Mouse (Mus musculus) heart, embryonic 10.5 days (tissue): ENCODE results near the gene Lsm7. TPM values are rescaled to one million over a fixed set of nuclear protein-coding genes. Genes with fewer than 3 reads are reported as not detected.

Experiments
- DNase-seq: peaks from one replicate; pipeline ENCODE4 v3.0.0-alpha.2; 2017; ENCODE audit warnings: low spot score
- H3K27ac ChIP-seq: fragments of 300-500 bp; sonication (generic); 2 replicates; pipeline ENCODE4 v1.5.1; 2016; ENCODE audit warnings: mild to moderate bottlenecking
- H3K27me3 ChIP-seq: fragments of 300-500 bp; sonication (generic); 2 replicates; pipeline ENCODE4 v1.6.1; 2016; ENCODE audit warnings: mild to moderate bottlenecking; ENCODE audit not compliant: poor library complexity, insufficient read depth, severe bottlenecking
- H3K36me3 ChIP-seq: fragments of 300-500 bp; sonication (generic); 2 replicates; pipeline ENCODE4 v1.6.1; 2016; ENCODE audit warnings: mild to moderate bottlenecking, moderate library complexity
- H3K4me1 ChIP-seq: fragments of 300-500 bp; sonication (generic); 2 replicates; pipeline ENCODE4 v1.6.1; 2016; ENCODE audit warnings: mild to moderate bottlenecking
- H3K4me3 ChIP-seq: fragments of 300-500 bp; sonication (generic); 2 replicates; pipeline ENCODE4 v1.5.1; 2016; ENCODE audit warnings: mild to moderate bottlenecking, moderate library complexity
- H3K9me3 ChIP-seq: fragments of 300-500 bp; sonication (generic); 2 replicates; pipeline ENCODE4 v1.6.1; 2016; ENCODE audit warnings: mild to moderate bottlenecking, moderate library complexity
- WGBS: fragments of 180-500 bp; shearing (Covaris S2); methylation state at CpG from one replicate; pipeline ENCODE4 v1.1.7; 2016; 5-methylcytosine and 5-hydroxymethylcytosine counted together
- polyA plus RNA-seq: library from polyadenylated mRNA; unstranded; fragments of >200 nt; fragmentation: Nextera tagmentation; extraction: Ambion mirVana; gene quantifications from 2 replicates; pipeline ENCODE4 v1.2.1, GENCODE M21; 2016

The Lsm7 gene
- polyA plus RNA-seq, 1 experiment from 2014 or later: 266 TPM

DNA sequence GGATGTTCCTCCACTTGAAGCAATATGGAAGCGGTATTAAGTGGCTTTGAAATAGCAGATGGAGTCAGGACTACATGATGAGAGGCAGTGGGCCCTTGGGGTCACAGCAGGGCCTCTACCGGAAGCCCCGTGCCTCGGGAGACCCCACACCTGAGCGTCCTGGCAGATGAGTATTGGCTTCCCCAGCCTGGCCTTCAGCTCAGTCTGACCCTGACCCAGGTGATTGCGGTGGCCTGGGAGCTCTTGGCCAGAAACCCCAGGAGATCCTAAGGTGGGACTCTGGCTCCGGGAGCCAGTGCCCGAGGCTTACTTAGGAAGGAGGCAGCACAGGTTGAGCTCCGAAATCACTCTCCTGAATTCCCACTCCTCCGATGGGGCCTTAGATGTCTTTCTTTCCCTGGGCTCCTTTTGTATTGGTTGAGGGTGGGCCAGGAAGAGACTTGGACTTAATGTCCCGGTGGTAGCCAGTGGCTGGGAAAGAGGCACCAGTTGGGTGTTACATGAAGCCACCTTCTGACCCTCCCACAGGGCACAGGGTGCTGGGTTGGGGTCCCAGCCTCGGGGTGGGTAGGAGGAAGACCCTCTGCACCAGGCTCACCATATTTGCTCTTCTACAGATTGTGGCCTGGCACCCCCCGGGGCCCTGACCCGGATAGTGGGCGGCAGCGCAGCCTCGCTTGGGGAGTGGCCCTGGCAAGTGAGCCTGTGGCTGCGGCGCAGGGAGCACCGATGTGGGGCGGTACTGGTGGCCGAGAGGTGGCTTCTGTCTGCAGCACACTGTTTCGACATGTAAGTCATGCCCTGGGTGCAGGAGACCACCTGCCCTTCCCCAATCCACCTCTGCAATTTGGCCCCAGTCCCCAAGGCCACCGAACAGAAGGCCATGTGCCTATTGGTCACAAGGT, 41.8 kb upstream of the Lsm7 start:
- H3K4me3 ChIP-seq: no peak overlapping the region
- WGBS: 60% methylated on average over 24 of the region's 24 CpGs
- peaks cover 34% of the 10 kb centered on the region for H3K4me1 ChIP-seq
- 0 out of 2 replicates have a peak, but pooled peaks cover 6% of the 10 kb centered on the region for H3K9me3 ChIP-seq
- peaks cover 16% of the 10 kb centered on the region for H3K36me3 ChIP-seq
- DNase-seq: no peak
- H3K27ac ChIP-seq: no peak overlapping the region
- peaks cover 13% of the 10 kb centered on the region for H3K27me3 ChIP-seq

DNA sequence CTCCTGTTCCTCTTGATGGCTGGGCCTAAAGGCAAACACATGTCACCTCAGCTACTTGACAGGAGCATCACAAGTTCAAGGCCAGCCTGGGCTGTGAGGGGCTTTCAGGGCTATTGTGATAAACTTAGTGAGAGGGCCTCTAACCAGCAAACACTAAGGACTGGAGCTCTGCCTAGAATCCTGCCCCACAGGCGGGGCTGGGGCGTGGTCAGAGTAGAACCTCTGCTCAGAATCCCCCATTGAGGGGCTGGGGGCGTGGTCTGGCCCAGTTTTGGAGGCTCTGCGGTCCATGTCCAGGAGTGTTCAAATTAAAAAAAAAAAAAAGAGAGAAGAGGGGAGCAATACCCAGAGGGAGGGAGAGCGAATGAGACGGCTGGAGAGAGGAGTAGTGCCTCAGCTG, 40.7 kb upstream of the Lsm7 start:
- Histone ChIP-seq H3K36me3 (peaks cover 12% of the 10 kb centered on the region), H3K4me3 (no peak overlapping the region), H3K27ac (no peak overlapping the region), H3K9me3 (0 out of 2 replicates have a peak, but pooled peaks cover 6% of the 10 kb centered on the region), H3K27me3 (peaks cover 17% of the 10 kb centered on the region), H3K4me1 (peaks cover 31% of the 10 kb centered on the region)
- DNase-seq: no peak
- 73% methylated on average over 6 of the region's 6 CpGs for WGBS

DNA sequence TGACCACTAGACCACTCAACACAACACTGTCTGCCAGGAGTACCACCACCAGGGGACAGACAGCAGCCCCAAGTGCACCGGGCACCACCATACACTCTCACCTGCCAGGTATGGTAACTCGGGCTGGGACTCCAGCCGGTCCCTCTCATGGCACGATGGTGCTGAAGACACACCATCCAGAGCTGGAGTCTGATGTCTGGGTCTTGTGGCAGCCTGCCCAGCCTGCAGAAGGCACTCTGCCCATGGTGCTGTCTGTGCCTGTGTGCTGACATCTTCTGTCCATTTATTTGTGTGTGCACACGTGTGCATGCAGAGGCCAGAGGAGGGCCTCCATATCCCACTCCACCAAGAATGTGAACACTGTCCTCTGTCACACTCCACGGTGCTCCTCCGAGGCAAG, 40.1 kb upstream of the Lsm7 start:
- 83% methylated on average over 7 of the region's 7 CpGs for WGBS
- Histone ChIP-seq H3K9me3 (0 out of 2 replicates have a peak, but pooled peaks cover 6% of the 10 kb centered on the region), H3K4me1 (peaks cover 30% of the 10 kb centered on the region)

DNA sequence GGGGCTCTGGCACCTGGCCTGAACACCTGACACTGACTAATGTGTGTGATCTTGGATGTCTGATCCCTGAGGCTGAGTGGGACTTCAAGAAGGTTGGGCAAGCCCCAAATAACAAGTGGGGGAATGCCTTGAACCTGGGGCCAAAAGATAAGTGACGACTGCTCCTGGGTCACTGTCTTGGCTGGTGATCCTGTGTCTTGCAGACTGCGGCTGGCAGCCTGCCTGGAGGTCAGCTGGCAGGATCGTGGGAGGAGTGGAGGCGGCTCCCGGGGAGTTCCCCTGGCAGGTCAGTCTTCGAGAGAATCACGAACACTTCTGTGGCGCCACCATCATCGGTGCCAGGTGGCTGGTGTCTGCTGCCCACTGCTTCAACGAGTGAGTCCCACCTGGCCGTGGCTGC, 32.2 kb upstream of the Lsm7 start:
- H3K4me3 ChIP-seq: no peak overlapping the region
- peaks cover 40% of the 10 kb centered on the region for H3K27me3 ChIP-seq
- peaks cover 3% of the 10 kb centered on the region; the same call in 1 of the 2 replicates for H3K4me1 ChIP-seq
- no peak for DNase-seq
- WGBS: 67% methylated on average over 11 of the region's 11 CpGs
- H3K9me3 ChIP-seq: no peaks in the 10 kb centered on the region
- H3K36me3 ChIP-seq: no peaks in the 10 kb centered on the region
- no peak overlapping the region for H3K27ac ChIP-seq

More for the DNA sequence above, 40.1 kb upstream of the Lsm7 start:
- peaks cover 12% of the 10 kb centered on the region for H3K36me3 ChIP-seq
- peaks cover 23% of the 10 kb centered on the region for H3K27me3 ChIP-seq
- H3K27ac ChIP-seq: no peak overlapping the region
- no peak overlapping the region for H3K4me3 ChIP-seq
- DNase-seq: no peak

DNA sequence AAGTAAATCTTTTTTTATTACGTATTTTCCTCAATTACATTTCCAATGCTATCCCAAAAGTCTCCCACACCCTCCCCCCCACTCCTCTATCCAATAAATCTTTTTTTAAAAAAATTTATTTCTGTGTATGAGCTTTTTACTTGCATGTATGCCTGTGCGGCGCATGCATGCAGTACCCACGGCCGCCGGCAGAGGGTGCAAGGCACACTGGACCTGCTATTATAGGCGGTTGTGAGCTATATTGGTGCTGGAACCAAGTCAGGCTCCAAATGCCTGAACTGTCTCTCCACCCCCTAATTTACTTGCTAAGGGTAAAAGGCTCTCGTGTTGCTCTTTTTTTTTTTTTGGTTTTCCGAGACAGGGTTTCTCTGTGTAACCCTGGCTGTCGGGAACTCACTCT, 26.3 kb upstream of the Lsm7 start:
- Histone ChIP-seq H3K4me3 (no peak overlapping the region), H3K27me3 (peaks cover 8% of the 10 kb centered on the region; the same call in 1 of the 2 replicates), H3K27ac (no peak overlapping the region), H3K4me1 (peaks cover 16% of the 10 kb centered on the region), H3K9me3 (no peaks in the 10 kb centered on the region), H3K36me3 (no peaks in the 10 kb centered on the region)
- 23% methylated on average over 10 of the region's 10 CpGs for WGBS
- no peak for DNase-seq

DNA sequence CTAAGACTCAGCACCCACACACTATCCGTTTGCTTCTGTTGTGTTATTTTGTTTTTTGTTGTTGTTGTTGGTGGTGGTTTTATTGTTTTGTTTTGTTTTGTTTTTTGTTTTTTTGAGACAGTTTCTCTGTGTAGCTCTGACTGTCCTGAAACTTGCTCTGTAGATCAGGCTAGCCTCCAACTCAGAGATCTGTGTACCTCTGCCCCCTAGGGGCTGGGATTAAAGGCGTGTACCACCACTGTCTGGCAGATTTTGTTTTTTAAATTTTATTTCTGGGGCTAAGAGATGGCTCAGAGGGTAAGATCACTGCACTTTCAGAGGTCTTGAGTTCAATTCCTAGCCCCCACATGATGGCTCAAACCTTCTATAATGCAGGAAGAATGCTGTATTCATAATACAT, 25.9 kb upstream of the Lsm7 start:
- DNase-seq: no peak
- Histone ChIP-seq H3K4me1 (peaks cover 19% of the 10 kb centered on the region), H3K36me3 (no peaks in the 10 kb centered on the region), H3K27ac (no peak overlapping the region), H3K27me3 (peaks cover 8% of the 10 kb centered on the region; the same call in 1 of the 2 replicates), H3K9me3 (no peaks in the 10 kb centered on the region), H3K4me3 (no peak overlapping the region)
- 67% methylated on average over 2 of the region's 2 CpGs for WGBS

DNA sequence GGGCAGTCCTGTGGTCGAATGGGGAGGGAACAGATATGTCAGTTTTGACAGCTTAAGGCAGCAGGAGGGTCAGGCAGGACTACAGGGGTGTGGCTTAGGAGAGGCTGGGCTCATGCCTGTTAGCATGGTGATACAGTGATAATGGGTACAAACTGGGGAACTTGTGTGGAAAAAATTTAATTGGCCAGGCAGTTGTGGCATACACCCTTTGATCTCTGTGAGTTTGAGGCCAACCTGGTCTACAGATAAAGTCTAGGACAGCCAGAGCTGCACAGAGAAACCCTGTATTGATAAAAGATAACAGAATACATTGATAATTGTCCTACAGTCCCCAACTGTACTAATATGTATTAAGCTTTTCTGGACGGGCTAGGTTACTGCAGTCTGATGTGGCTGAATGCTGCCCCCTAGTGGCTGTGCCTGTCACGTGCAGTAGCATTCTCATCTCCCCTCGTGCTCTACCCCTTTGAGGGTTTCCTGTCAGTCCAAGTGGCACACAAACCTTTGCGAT, 25.2 kb upstream of the Lsm7 start:
- Histone ChIP-seq H3K9me3 (no peaks in the 10 kb centered on the region), H3K4me3 (no peak overlapping the region), H3K4me1 (peaks cover 19% of the 10 kb centered on the region), H3K27ac (no peak overlapping the region), H3K36me3 (no peaks in the 10 kb centered on the region), H3K27me3 (peaks cover 10% of the 10 kb centered on the region; the same call in 1 of the 2 replicates)
- no peak for DNase-seq
- 12% methylated on average over 5 of the region's 5 CpGs for WGBS

DNA sequence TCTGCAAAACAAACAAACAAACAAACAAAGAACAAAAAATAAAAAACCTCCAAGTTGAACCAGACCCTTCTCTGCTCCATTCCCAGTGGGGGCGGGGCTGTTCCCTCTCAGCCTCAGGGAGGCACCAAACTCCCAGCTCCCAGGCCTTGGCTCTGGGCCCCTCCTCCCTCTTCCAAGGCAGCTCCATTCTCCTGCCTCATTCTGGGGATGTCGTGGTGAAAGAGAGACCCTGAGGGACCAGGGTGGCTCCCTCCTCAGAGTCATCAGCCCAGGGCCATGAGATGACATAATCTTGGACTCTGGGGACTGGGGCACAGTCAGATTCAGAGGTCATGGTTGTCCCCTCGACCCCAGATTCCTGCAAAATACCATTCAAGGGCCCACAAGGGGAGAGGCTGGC, 21.6 kb upstream of the Lsm7 start:
- H3K4me3 ChIP-seq: no peak overlapping the region
- peaks cover 25% of the 10 kb centered on the region for H3K4me1 ChIP-seq
- DNase-seq: no peak
- no peaks in the 10 kb centered on the region for H3K36me3 ChIP-seq
- H3K27ac ChIP-seq: peak overlapping the region; percentile 43; the same call in 1 of the 2 replicates
- no peaks in the 10 kb centered on the region for H3K9me3 ChIP-seq
- H3K27me3 ChIP-seq: peaks cover 38% of the 10 kb centered on the region
- WGBS: 22% methylated on average over 3 of the region's 3 CpGs

DNA sequence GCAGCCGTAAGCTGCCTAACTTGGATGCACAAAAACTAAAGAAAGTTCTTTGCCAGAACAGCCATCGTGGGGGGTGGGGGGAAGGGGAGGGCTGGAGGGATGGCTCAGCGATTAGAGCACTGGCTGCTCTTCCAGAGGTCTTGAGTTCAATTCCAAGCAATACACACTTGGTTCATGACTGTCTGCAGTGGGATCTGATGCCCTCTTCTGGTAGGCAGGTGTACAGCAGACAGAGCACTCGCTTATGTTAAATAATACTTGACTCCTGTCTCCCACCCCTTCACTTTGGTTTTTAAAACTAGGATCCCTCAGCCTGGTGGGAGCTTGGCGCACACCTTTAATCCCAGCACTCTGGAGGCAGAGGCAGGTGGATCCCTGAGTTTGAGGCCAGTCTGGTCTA, 21.0 kb upstream of the Lsm7 start:
- DNase-seq: no peak
- H3K27ac ChIP-seq: peak overlapping the region; percentile 43; the same call in 1 of the 2 replicates
- no peaks in the 10 kb centered on the region for H3K36me3 ChIP-seq
- no peak overlapping the region for H3K4me3 ChIP-seq
- H3K27me3 ChIP-seq: peaks cover 43% of the 10 kb centered on the region
- peaks cover 25% of the 10 kb centered on the region for H3K4me1 ChIP-seq
- 24% methylated on average over 5 of the region's 5 CpGs for WGBS
- H3K9me3 ChIP-seq: no peaks in the 10 kb centered on the region

DNA sequence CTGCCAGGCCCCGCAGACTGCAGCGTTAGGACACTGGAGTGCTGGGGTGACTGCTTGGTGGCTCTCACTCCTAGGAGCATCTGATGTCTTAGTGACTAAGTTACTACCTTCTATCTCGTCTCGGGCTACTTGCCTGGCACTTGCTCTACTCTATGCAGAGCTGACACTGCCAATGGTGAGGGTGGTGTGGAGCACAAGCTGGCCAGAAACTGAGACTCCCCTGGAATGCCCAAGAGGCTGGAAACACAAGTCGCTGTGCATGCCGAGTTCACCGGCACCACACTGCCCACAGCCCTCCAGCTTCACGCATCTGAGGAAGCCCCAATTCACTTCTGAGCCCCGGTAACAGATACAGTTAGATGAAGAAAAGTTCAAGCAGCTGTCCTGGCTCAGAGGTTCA, 19.0 kb upstream of the Lsm7 start:
- no peaks in the 10 kb centered on the region for H3K36me3 ChIP-seq
- no peaks in the 10 kb centered on the region for H3K9me3 ChIP-seq

DNA sequence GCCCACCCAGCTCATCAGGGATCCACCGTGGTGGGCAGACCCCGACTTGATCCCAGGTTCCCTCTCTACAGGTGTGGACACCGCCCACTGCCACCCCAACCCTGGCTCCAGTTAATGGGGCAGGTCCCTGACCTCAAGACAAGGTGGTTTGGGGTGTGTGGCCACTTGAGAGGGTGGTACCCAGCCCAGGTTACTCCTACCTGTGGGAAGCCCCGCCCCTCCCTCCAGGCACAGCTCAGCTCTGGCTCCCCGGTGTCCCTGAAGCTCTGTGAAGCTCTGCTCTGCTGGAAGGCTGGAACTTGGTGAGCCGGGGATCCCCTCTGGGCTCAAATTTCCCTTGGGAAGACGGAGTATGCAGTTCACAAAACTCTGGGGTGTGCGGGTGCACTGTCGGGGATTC, 16.6 kb upstream of the Lsm7 start, which contains the start of gene Tmprss9:
Tmprss9 (plus strand) TSS at position 268 of the 400 bp plus-strand sequence.
- no peak for DNase-seq
- H3K27me3 ChIP-seq: peaks cover 37% of the 10 kb centered on the region
- no peak within 1 kb of the TSS for H3K4me3 ChIP-seq
- 23% methylated on average over 9 of the region's 9 CpGs for WGBS
- H3K27ac ChIP-seq: no peak within 1 kb of the TSS
- peaks cover 15% of the 10 kb centered on the region for H3K4me1 ChIP-seq
- H3K9me3 ChIP-seq: no peaks in the 10 kb centered on the region
- H3K36me3 ChIP-seq: peaks cover 22% of the 10 kb centered on the region

More for the DNA sequence above, 19.0 kb upstream of the Lsm7 start:
- H3K27ac ChIP-seq: no peak overlapping the region
- WGBS: 80% methylated on average over 9 of the region's 9 CpGs
- peaks cover 44% of the 10 kb centered on the region for H3K27me3 ChIP-seq
- H3K4me1 ChIP-seq: peaks cover 18% of the 10 kb centered on the region
- no peak for DNase-seq
- no peak overlapping the region for H3K4me3 ChIP-seq

DNA sequence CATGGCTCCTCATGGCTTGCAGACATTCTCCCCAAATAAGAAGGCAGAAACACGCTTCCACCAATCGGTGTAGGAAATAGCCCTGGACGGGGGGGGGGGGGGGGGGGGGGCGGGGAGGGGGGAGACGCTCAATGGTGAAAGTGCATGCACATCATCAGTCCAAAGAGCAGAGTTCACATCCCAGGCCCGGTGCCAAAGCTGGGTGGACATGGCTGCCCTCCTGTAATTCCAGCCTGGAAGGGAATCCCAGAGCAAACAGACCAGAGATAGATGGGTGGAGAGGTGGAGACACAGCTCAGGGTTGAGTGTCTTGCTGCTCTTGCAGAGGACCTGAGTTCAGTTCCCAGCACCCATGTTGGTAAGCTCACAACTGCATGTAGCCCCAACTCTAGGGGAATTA, 16.0 kb upstream of the Lsm7 start:
- Histone ChIP-seq H3K27me3 (peaks cover 37% of the 10 kb centered on the region), H3K4me3 (no peak overlapping the region), H3K36me3 (peaks cover 27% of the 10 kb centered on the region), H3K27ac (no peak overlapping the region), H3K9me3 (no peaks in the 10 kb centered on the region), H3K4me1 (peaks cover 10% of the 10 kb centered on the region)
- no peak for DNase-seq
- WGBS: 87% methylated on average over 3 of the region's 6 CpGs

DNA sequence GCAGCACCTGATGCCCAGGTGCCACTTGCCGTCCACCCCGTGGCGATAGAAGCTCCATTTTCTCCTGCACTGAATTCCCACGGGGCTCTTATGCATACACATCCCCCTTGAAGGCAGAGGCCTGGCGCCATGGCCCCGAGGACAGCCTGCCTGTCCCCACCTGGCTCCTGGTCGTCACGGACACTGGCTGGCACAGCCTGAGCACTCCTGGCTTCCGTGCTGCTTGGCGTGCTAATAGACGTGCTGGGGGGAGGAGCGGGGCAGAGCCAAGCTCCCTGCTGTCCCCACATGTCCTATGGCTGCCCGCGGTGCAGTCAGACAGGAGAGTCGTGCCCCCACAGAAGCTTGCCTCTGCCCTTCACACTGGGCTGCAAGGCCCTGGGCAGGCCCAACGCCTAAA, 9.4 kb upstream of the Lsm7 start:
- no peaks in the 10 kb centered on the region for H3K9me3 ChIP-seq
- H3K4me1 ChIP-seq: peaks cover 4% of the 10 kb centered on the region; the same call in 1 of the 2 replicates
- DNase-seq: no peak
- 93% methylated on average over 16 of the region's 16 CpGs for WGBS
- no peak overlapping the region for H3K27ac ChIP-seq
- H3K36me3 ChIP-seq: peaks cover 73% of the 10 kb centered on the region
- H3K4me3 ChIP-seq: no peak overlapping the region
- no peaks in the 10 kb centered on the region for H3K27me3 ChIP-seq
